Mouse (Mus musculus) kidney, embryonic 16.5 days (tissue): Measurements from ENCODE around the gene Selenom. TPM values are rescaled to one million over a fixed set of nuclear protein-coding genes. Genes with fewer than 3 reads are reported as not detected.

Experiments used
- ATAC-seq: fragments of 200-750 bp; cut with Nextera tagmentation; 2 replicates; pipeline ENCODE4 v1.8.0; 2017; ENCODE audit warnings: moderate TSS enrichment; ENCODE audit not compliant: low FRiP score, low TSS enrichment
- H3K27ac ChIP-seq: fragments of 300-500 bp; sonication (generic); 2 replicates; pipeline ENCODE4 v1.5.1; 2014; ENCODE audit warnings: low read length
- H3K27me3 ChIP-seq: fragments of 300-500 bp; sonication (generic); 2 replicates; pipeline ENCODE4 v1.6.1; 2014; ENCODE audit warnings: low read length, control low read depth, mixed read lengths; ENCODE audit not compliant: insufficient read depth
- H3K36me3 ChIP-seq: fragments of 300-500 bp; sonication (generic); 2 replicates; pipeline ENCODE4 v1.6.1; 2014; ENCODE audit warnings: low read length, control low read depth, mixed read lengths; ENCODE audit not compliant: insufficient read depth
- H3K4me1 ChIP-seq: fragments of 300-500 bp; sonication (generic); 2 replicates; pipeline ENCODE4 v1.6.1; 2014; ENCODE audit warnings: low read length, control low read depth, mixed read lengths; ENCODE audit not compliant: insufficient read depth
- H3K4me2 ChIP-seq: fragments of 300-500 bp; sonication (generic); replicated peaks from 2 replicates; pipeline ENCODE4 v1.6.1; 2014; ENCODE audit warnings: low read depth, low read length
- H3K4me3 ChIP-seq: fragments of 300-500 bp; sonication (generic); 2 replicates; pipeline ENCODE4 v1.5.1; 2014; ENCODE audit warnings: mild to moderate bottlenecking, low read length
- H3K9ac ChIP-seq: fragments of 300-500 bp; sonication (generic); replicated peaks from 2 replicates; pipeline ENCODE4 v1.6.1; 2014; ENCODE audit warnings: low read length
- H3K9me3 ChIP-seq: fragments of 300-500 bp; sonication (generic); 2 replicates; pipeline ENCODE4 v1.6.1; 2016; ENCODE audit warnings: low read length, control low read depth
- WGBS: fragments of 180-500 bp; shearing (Covaris S2); extraction: QIAGEN DNeasy Blood & Tissue Kit; methylation state at CpG from one replicate; pipeline ENCODE4 v1.1.7; 2014; 5-methylcytosine and 5-hydroxymethylcytosine counted together
- polyA plus RNA-seq: library from polyadenylated mRNA; unstranded; fragments of >200 nt; fragmentation: Nextera tagmentation; extraction: Ambion mirVana; gene quantifications from 2 replicates; pipeline ENCODE4 v1.2.1, GENCODE M21; 2015

Selenom gene
- polyA plus RNA-seq, 1 experiment from 2014 or later = 114 TPM

- Histone ChIP-seq H3K4me1 (peaks cover 14% of the 10 kb centered on the region; the same call in 1 of the 2 replicates), H3K4me2 (no peak overlapping the region), H3K9me3 (0 out of 2 replicates have a peak, but pooled peaks cover 3% of the 10 kb centered on the region), H3K27ac (no peak overlapping the region), H3K27me3 (no peaks in the 10 kb centered on the region), H3K36me3 (no peaks in the 10 kb centered on the region), H3K4me3 (no peak overlapping the region), H3K9ac (no peak overlapping the region)
- no peak for ATAC-seq
- WGBS = 32% methylated on average over 5 of the region's 5 CpGs
Measured at GRCm38 (mm10) chr11:3543001-3543400, 28.5 kb downstream of the Selenom start.

GRCm38 (mm10) chr11:3544409-3544808 lies 29.9 kb downstream of the Selenom start:
- H3K27me3 ChIP-seq = no peaks in the 10 kb centered on the region
- ATAC-seq = no peak
- no peak overlapping the region for H3K4me3 ChIP-seq
- no peak overlapping the region for H3K4me2 ChIP-seq
- H3K36me3 ChIP-seq = no peaks in the 10 kb centered on the region
- 0 out of 2 replicates have a peak, but pooled peaks cover 9% of the 10 kb centered on the region for H3K4me1 ChIP-seq
- 97% methylated on average over 5 of the region's 5 CpGs for WGBS
- 0 out of 2 replicates have a peak, but pooled peaks cover 3% of the 10 kb centered on the region for H3K9me3 ChIP-seq
- H3K27ac ChIP-seq = no peak overlapping the region
- no peak overlapping the region for H3K9ac ChIP-seq

- no peaks in the 10 kb centered on the region for H3K36me3 ChIP-seq
- H3K27me3 ChIP-seq = no peaks in the 10 kb centered on the region
- H3K4me1 ChIP-seq = 0 out of 2 replicates have a peak, but pooled peaks cover 7% of the 10 kb centered on the region
- 27% methylated on average over 9 of the region's 9 CpGs for WGBS
- ATAC-seq = no peak
- no peak overlapping the region for H3K4me3 ChIP-seq
- H3K4me2 ChIP-seq = no peak overlapping the region
- peak overlapping the region; percentile 25; the same call in 1 of the 2 replicates for H3K27ac ChIP-seq
- no peak overlapping the region for H3K9ac ChIP-seq
- H3K9me3 ChIP-seq = 0 out of 2 replicates have a peak, but pooled peaks cover 3% of the 10 kb centered on the region
Measured at GRCm38 (mm10) chr11:3545531-3546241, 31.2 kb downstream of the Selenom start.

DNA sequence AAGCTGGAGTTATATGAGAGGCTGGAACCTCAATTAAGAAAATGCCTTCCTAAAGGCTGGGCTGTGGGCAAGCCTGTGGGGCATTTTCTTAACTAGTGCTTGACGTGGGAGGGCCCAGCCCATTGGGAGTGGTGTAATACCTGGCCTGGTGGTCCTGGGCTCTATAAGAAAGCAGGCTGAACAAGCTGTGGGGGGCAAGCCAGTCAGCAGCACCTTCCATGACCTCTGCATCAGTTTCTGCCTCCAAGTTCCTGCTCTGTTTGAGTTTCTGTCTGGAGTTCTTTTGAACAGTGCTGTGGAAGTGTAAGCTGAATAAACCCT lies 31.7 kb downstream of the Selenom start:
- Histone ChIP-seq H3K27me3 (no peaks in the 10 kb centered on the region), H3K9ac (no peak overlapping the region), H3K36me3 (no peaks in the 10 kb centered on the region), H3K4me1 (0 out of 2 replicates have a peak, but pooled peaks cover 7% of the 10 kb centered on the region), H3K27ac (peak overlapping the region; percentile 25; the same call in 1 of the 2 replicates), H3K9me3 (0 out of 2 replicates have a peak, but pooled peaks cover 3% of the 10 kb centered on the region), H3K4me2 (no peak overlapping the region), H3K4me3 (no peak overlapping the region)
- ATAC-seq = no peak
- 22% methylated on average over 1 of the region's 1 CpGs for WGBS

- Histone ChIP-seq H3K4me1 (0 out of 2 replicates have a peak, but pooled peaks cover 7% of the 10 kb centered on the region), H3K4me3 (no peak overlapping the region), H3K27me3 (no peaks in the 10 kb centered on the region), H3K9me3 (0 out of 2 replicates have a peak, but pooled peaks cover 3% of the 10 kb centered on the region), H3K36me3 (no peaks in the 10 kb centered on the region), H3K27ac (no peak overlapping the region), H3K4me2 (no peak overlapping the region), H3K9ac (no peak overlapping the region)
- ATAC-seq = no peak
- 84% methylated on average over 2 of the region's 2 CpGs for WGBS
Measured at GRCm38 (mm10) chr11:3547047-3547446, 32.6 kb downstream of the Selenom start.

DNA sequence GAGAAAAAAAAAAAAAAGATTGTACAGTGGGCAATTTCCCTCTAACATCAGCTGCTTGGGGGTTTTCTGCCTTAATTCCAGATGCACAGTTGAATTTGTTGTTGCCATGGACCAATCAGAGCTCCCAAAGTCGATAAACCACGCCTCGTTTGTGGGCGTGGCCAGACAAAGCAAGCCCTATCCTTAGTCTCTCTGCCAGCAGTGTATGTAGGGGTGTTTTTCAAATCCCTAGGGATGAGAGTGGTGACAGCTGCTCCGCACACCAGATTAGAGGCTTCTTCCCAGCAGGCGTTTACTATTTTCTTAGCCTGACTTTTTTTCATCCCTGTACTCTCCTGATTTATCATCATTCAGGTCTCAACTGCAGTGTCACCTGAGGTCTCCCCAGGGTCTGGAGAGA lies 33.5 kb downstream of the Selenom start:
- 0 out of 2 replicates have a peak, but pooled peaks cover 7% of the 10 kb centered on the region for H3K4me1 ChIP-seq
- no peak overlapping the region for H3K4me3 ChIP-seq
- H3K9me3 ChIP-seq = 0 out of 2 replicates have a peak, but pooled peaks cover 3% of the 10 kb centered on the region
- no peak overlapping the region for H3K27ac ChIP-seq
- no peak overlapping the region for H3K9ac ChIP-seq
- H3K36me3 ChIP-seq = no peaks in the 10 kb centered on the region
- no peak for ATAC-seq
- no peaks in the 10 kb centered on the region for H3K27me3 ChIP-seq
- no peak overlapping the region for H3K4me2 ChIP-seq
- 43% methylated on average over 6 of the region's 6 CpGs for WGBS

GRCm38 (mm10) chr11:3548564-3549295 lies 34.2 kb downstream of the Selenom start:
- Histone ChIP-seq H3K9ac (no peak overlapping the region), H3K36me3 (no peaks in the 10 kb centered on the region), H3K4me3 (no peak overlapping the region), H3K4me1 (0 out of 2 replicates have a peak, but pooled peaks cover 7% of the 10 kb centered on the region), H3K9me3 (0 out of 2 replicates have a peak, but pooled peaks cover 3% of the 10 kb centered on the region), H3K4me2 (no peak overlapping the region), H3K27me3 (no peaks in the 10 kb centered on the region), H3K27ac (no peak overlapping the region)
- 76% methylated on average over 3 of the region's 3 CpGs for WGBS
- ATAC-seq = no peak

GRCm38 (mm10) chr11:3549791-3550190 lies 35.3 kb downstream of the Selenom start:
- no peak overlapping the region for H3K4me3 ChIP-seq
- H3K36me3 ChIP-seq = no peaks in the 10 kb centered on the region
- H3K4me2 ChIP-seq = no peak overlapping the region
- H3K27ac ChIP-seq = no peak overlapping the region
- WGBS = 67% methylated on average over 5 of the region's 5 CpGs
- H3K4me1 ChIP-seq = 0 out of 2 replicates have a peak, but pooled peaks cover 7% of the 10 kb centered on the region
- H3K9ac ChIP-seq = no peak overlapping the region
- ATAC-seq = no peak
- H3K27me3 ChIP-seq = no peaks in the 10 kb centered on the region
- 0 out of 2 replicates have a peak, but pooled peaks cover under 1% of the 10 kb centered on the region for H3K9me3 ChIP-seq

DNA sequence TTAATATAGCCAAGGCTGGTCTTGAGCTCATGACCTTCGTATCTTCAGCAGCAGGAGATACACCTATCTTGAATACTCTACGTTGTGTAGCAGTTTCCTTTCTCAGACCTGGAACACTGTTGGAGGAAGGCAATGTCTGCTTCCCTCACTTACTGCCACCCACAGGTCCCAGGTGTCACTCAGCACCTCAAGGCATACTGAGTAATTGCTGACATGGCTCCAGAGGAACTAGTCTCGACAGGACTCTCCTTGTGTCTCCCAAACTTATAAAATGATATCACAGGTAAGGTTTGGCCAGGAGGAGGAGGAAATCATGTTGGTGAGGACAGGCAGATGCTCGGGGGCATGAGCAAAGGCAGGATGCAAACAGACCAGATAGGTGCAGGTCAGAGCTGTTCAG lies 40.5 kb downstream of the Selenom start:
- Histone ChIP-seq H3K4me1 (no peaks in the 10 kb centered on the region), H3K27ac (no peak overlapping the region), H3K4me3 (no peak overlapping the region), H3K36me3 (no peaks in the 10 kb centered on the region), H3K4me2 (no peak overlapping the region), H3K9me3 (no peaks in the 10 kb centered on the region), H3K9ac (no peak overlapping the region), H3K27me3 (no peaks in the 10 kb centered on the region)
- 88% methylated on average over 4 of the region's 4 CpGs for WGBS
- ATAC-seq = no peak
